Mouse (Mus musculus) liver, embryonic 15.5 days (tissue): ENCODE results near the gene Esrrb. TPM values are rescaled to one million over a fixed set of nuclear protein-coding genes. Genes with fewer than 3 reads are reported as not detected.

Experiments used
- polyA plus RNA-seq: library from polyadenylated mRNA; unstranded; fragments of >200 nt; fragmentation: Nextera tagmentation; extraction: Ambion mirVana; gene quantifications from 2 replicates; pipeline ENCODE4 v1.2.1, GENCODE M21; 2015

Gene Esrrb
- polyA plus RNA-seq, 1 experiment from 2014 or later, result 0.16 TPM

Other genes starting within 250 kb of the Esrrb start
- gene Gpatch2l, start 119.3 kb upstream of the Esrrb start, polyA plus RNA-seq, result 6.0 and 6.2 TPM in 2 replicates